Mouse (Mus musculus): ENCODE results near the gene Itprid1. TPM values are rescaled to one million over a fixed set of nuclear protein-coding genes. Genes with fewer than 3 reads are reported as not detected.

The Itprid1 gene
- polyA plus RNA-seq, 1 experiment from 2014 or later, result not detected

DNA sequence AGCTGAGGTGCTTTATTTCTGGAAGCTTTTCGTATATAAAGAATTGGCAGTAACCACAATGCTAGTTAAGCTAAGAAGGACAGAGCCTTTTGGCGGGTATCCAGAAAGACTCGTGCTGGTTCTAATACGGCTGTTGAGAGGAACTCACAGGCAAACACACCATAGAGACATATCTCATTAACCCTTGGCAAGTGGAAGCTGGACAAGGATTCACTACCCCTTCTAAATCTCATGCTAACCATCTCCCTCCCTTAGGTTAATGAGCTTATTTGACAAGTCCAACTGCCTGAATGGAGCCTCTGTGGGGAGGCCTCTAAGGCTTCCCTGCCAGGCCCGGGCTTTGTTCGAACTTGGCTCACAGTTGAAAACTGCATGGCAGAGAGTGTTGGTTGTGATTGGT, 190.6 kb downstream of the Itprid1 start:
- no peak for ATAC-seq
- WGBS (ENCODE audit: insufficient replicate concordance), result 70% methylated on average over 6 of the region's 6 CpGs
- Histone ChIP-seq H3K4me3 (no peak overlapping the region), H3K9me3 (replicated peaks) (no peaks in the 10 kb centered on the region), H3K27me3 (replicated peaks) (no peaks in the 10 kb centered on the region), H3K27ac (no peak overlapping the region), H3K36me3 (no peaks in the 10 kb centered on the region), H3K4me2 (no peak overlapping the region), H3K4me1 (no peaks in the 10 kb centered on the region), H3K9ac (no peak overlapping the region)

DNA sequence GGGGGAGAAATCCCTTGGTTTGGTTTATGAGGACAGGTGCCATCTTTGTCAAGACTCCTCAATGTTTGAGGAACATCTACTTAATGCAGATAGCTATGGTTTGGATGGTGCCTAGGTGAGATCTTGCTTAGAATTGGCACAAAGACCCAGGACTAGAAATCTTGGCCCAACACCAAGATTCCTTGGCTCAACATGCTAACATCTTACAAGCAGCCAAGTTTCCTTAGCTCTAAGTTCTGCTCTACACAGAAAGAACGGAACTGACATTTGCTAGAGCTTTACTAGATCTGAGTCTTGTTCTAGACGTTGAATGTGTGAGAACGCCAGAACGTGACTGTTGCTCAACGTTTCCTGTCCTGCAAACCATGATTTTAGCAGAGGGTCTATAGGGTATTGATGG, 191.3 kb downstream of the Itprid1 start:
- H3K9ac ChIP-seq, result no peak overlapping the region
- no peaks in the 10 kb centered on the region for H3K27me3 ChIP-seq (replicated peaks)
- no peaks in the 10 kb centered on the region for H3K4me1 ChIP-seq
- no peaks in the 10 kb centered on the region for H3K36me3 ChIP-seq
- WGBS (ENCODE audit: insufficient replicate concordance), result 73% methylated on average over 5 of the region's 5 CpGs
- H3K4me3 ChIP-seq, result no peak overlapping the region
- H3K27ac ChIP-seq, result no peak overlapping the region
- no peak for ATAC-seq
- H3K4me2 ChIP-seq, result no peak overlapping the region
- no peaks in the 10 kb centered on the region for H3K9me3 ChIP-seq (replicated peaks)

Other genes starting within 250 kb of the Itprid1 start
- not detected in 2 replicates for gene Neurod6, start 155.6 kb upstream of the Itprid1 start, polyA plus RNA-seq (2016; fragmentation: Nextera tagmentation; extraction: Ambion mirVana)
- gene Ppp1r17, start 180.6 kb downstream of the Itprid1 start, polyA plus RNA-seq (2016; fragmentation: Nextera tagmentation; extraction: Ambion mirVana), result not detected in 2 replicates

Measured in liver, embryonic 12.5 days (tissue).